Mouse (Mus musculus) embryonic facial prominence, embryonic 13.5 days (tissue): ENCODE data around the gene Cks1brt. TPM values are rescaled to one million over a fixed set of nuclear protein-coding genes. Genes with fewer than 3 reads are reported as not detected.
"Not testable (repeated sequence)": the region's sequence is repeated elsewhere in the genome, so short reads cannot be mapped to it uniquely, and the experiment has no call there.

Experiments used
- ATAC-seq: fragments of 200-750 bp; cut with Nextera tagmentation; 2 replicates; pipeline ENCODE4 v1.8.0; 2017; ENCODE audit warnings: low read depth; ENCODE audit not compliant: insufficient number of reproducible peaks, insufficient read depth, low FRiP score, low TSS enrichment
- H3K27ac ChIP-seq: fragments of 300-500 bp; sonication (generic); 2 replicates; pipeline ENCODE4 v1.5.1; 2015; ENCODE audit warnings: moderate library complexity, mild to moderate bottlenecking, inconsistent platforms
- H3K27me3 ChIP-seq: fragments of 300-500 bp; sonication (generic); 2 replicates; pipeline ENCODE4 v1.6.1; 2015; ENCODE audit warnings: mild to moderate bottlenecking, inconsistent platforms
- H3K36me3 ChIP-seq: fragments of 300-500 bp; sonication (generic); 2 replicates; pipeline ENCODE4 v1.6.1; 2015; ENCODE audit warnings: mild to moderate bottlenecking, inconsistent platforms
- H3K4me1 ChIP-seq: fragments of 300-500 bp; sonication (generic); 2 replicates; pipeline ENCODE4 v1.6.1; 2015; ENCODE audit warnings: inconsistent platforms
- H3K4me2 ChIP-seq: fragments of 300-500 bp; sonication (generic); 2 replicates; pipeline ENCODE4 v1.6.1; 2015; ENCODE audit warnings: moderate library complexity, mild to moderate bottlenecking, inconsistent platforms
- H3K4me3 ChIP-seq: fragments of 300-500 bp; sonication (generic); 2 replicates; pipeline ENCODE4 v1.5.1; 2015; ENCODE audit warnings: mild to moderate bottlenecking, inconsistent platforms
- H3K9ac ChIP-seq: fragments of 300-500 bp; sonication (generic); 2 replicates; pipeline ENCODE4 v1.6.1; 2015; ENCODE audit warnings: mild to moderate bottlenecking, inconsistent platforms
- H3K9me3 ChIP-seq: fragments of 300-500 bp; sonication (generic); 2 replicates; pipeline ENCODE4 v1.6.1; 2016; ENCODE audit warnings: inconsistent platforms
- WGBS: fragments of 180-500 bp; shearing (Covaris S2); methylation state at CpG from one replicate; pipeline ENCODE4 v1.1.7; 2015; ENCODE audit warnings: mixed read lengths; 5-methylcytosine and 5-hydroxymethylcytosine counted together
- polyA plus RNA-seq: library from polyadenylated mRNA; unstranded; fragments of >200 nt; fragmentation: Nextera tagmentation; extraction: Ambion mirVana; gene quantifications from 2 replicates; pipeline ENCODE4 v1.2.1, GENCODE M21; 2015

Gene Cks1brt
- not detected in 2 replicates for polyA plus RNA-seq

DNA sequence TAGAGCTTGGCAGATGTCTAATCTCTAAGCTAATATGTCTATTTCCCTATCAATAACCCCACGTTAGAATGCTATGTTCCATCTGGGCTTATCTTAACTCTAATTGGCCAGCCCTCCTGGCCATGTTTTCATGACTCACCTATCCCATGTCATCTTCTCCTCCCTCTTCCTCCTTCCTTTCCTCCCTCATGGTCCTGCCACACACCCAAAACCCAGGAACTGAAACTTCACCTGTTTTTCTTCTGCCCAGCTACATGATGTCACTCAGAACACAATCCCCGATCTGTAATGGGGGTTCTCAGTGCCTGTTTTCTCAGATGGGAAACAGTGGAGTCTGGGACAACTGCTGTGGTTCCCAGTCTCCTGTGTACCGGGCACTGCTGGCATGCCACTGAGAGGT is at the start of gene Cks1brt:
Gene Cks1brt (plus strand): TSS at position 301 of the 400 bp plus-strand sequence.
- WGBS: 76% methylated on average over 3 of the region's 3 CpGs
- Histone ChIP-seq H3K9ac (no peak within 1 kb of the TSS), H3K27me3 (no peaks in the 10 kb centered on the region), H3K9me3 (peaks cover 35% of the 10 kb centered on the region), H3K4me1 (no peaks in the 10 kb centered on the region), H3K27ac (no peak within 1 kb of the TSS), H3K36me3 (no peaks in the 10 kb centered on the region), H3K4me2 (no peak within 1 kb of the TSS), H3K4me3 (no peak within 1 kb of the TSS)
- ATAC-seq: no peak

DNA sequence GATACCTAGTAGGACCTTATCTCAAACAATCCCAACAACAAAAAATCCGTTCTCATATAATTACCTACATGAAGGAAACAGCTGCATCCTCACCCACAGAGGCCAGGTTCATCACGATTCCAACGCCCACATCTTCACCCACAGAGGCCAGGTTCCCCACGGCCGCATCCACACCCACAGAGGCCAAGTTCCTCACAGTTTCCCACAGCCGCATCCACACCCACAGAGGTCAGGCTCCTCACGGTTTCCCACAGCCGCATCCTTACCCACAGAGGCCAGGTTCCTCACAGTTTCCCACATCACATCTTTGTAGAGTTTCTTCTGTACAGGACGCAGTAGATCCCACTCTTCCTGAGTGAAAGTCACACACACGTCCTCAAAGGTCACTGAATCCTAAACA is 38.5 kb upstream of the Cks1brt start:
- H3K27ac ChIP-seq: no peak overlapping the region
- H3K4me3 ChIP-seq: no peak overlapping the region
- no peaks in the 10 kb centered on the region for H3K27me3 ChIP-seq
- H3K9ac ChIP-seq: no peak overlapping the region
- no peaks in the 10 kb centered on the region for H3K4me1 ChIP-seq
- 97% methylated on average over 10 of the region's 10 CpGs for WGBS
- no peak overlapping the region for H3K4me2 ChIP-seq
- ATAC-seq: no peak
- H3K36me3 ChIP-seq: peaks cover 55% of the 10 kb centered on the region
- peaks cover 3% of the 10 kb centered on the region; the same call in 1 of the 2 replicates for H3K9me3 ChIP-seq

DNA sequence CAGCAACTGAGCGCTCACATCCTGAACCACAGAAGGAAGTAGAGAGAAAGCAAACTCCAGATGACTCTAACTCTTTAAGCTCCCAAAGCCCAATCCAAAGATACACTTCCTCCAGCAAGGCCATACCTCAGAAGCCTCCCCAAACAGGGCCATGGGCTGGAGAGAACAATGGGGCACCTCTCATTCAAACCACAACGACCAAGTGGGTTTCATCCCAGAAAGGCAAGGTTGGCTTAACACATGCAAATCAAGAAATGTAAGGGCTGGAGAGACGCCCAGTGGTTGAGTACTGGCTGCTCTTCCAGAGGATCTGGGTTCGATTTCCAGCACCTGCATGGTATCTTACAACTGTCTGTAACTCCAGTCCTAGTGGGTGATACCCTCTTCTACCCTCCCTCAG is 36.2 kb upstream of the Cks1brt start:
- Histone ChIP-seq H3K4me3 (no peak overlapping the region), H3K27ac (no peak overlapping the region), H3K4me1 (peaks cover 6% of the 10 kb centered on the region; the same call in 1 of the 2 replicates), H3K9ac (no peak overlapping the region), H3K27me3 (no peaks in the 10 kb centered on the region), H3K36me3 (peaks cover 33% of the 10 kb centered on the region), H3K4me2 (no peak overlapping the region), H3K9me3 (peaks cover 3% of the 10 kb centered on the region; the same call in 1 of the 2 replicates)
- no peak for ATAC-seq
- 71% methylated on average over 4 of the region's 4 CpGs for WGBS

DNA sequence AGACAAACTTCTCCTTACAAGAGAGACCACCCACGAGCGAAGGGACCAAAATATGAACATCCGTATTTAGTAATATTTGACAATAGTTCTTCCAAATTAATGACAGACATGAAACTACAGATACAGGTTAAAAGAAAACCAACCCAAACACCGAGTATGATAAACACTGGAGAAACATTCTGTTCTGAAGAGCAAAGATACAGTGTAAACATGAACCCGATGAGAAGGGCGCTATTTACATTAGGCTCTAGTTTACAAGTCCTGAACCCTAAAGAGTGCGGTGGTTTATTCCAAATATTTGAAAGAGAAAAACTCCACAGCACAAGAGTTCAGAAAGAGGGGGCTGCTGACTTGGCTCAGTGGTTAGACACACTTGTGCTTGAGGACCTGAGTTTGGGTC is 34.7 kb upstream of the Cks1brt start:
- Histone ChIP-seq H3K4me1 (peaks cover 6% of the 10 kb centered on the region; the same call in 1 of the 2 replicates), H3K9me3 (no peaks in the 10 kb centered on the region), H3K27me3 (no peaks in the 10 kb centered on the region), H3K9ac (no peak overlapping the region), H3K4me2 (no peak overlapping the region), H3K36me3 (peaks cover 18% of the 10 kb centered on the region), H3K27ac (no peak overlapping the region), H3K4me3 (no peak overlapping the region)
- WGBS: 91% methylated on average over 7 of the region's 7 CpGs
- ATAC-seq: no peak

DNA sequence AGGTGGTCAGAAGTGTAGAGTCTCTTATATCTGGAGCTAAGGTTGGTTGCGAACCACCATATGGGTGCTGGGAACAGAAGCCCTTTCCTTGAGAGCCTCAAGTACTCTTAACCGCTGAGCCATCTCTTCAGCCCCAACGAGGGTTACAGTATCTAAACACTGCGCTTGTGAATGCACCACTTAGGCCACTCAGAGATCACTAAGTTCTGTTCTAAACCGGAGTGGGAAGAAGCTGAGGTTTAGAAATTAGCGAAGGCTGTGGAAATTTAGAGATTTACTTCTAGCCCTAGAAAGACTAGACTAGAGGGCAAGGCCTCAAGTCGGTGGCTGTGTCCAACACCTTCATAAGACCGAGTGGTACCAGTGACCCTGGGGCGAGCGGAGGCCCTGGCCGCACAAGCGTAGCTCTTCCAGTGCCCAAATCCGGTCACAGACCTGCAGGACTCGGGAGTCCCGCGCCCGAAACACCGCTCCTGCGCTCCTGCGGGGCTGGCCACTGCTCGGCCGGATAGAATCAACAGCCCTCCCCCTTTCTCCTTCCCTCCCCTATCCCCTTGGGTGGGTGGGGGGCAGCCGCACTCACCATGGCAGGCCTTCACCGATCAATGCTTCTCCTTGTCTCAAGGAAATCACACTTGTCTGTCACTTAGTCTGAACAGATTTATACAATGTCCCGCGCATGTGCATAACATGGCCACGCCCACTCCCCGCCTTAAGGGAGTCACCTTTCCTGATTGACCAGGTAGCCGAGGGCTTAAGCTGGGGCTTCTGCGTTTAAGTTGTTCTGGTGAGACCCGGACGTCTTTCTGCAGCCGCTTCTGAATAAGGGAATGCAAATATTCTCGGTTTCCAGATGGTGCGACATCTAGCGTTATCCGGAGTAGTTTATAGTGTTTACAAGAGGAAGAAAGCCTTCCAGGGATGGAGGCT is 32.4 kb upstream of the Cks1brt start:
- peak; percentile 89 for ATAC-seq
- Histone ChIP-seq H3K9ac (peak overlapping the region; percentile 82), H3K9me3 (no peaks in the 10 kb centered on the region), H3K4me3 (peak overlapping the region; percentile 74), H3K36me3 (peaks cover 6% of the 10 kb centered on the region; the same call in 1 of the 2 replicates), H3K4me1 (peaks cover 6% of the 10 kb centered on the region; the same call in 1 of the 2 replicates), H3K4me2 (peak overlapping the region; percentile 74), H3K27me3 (no peaks in the 10 kb centered on the region), H3K27ac (peak overlapping the region; percentile 77)
- WGBS: 6% methylated on average over 37 of the region's 37 CpGs

DNA sequence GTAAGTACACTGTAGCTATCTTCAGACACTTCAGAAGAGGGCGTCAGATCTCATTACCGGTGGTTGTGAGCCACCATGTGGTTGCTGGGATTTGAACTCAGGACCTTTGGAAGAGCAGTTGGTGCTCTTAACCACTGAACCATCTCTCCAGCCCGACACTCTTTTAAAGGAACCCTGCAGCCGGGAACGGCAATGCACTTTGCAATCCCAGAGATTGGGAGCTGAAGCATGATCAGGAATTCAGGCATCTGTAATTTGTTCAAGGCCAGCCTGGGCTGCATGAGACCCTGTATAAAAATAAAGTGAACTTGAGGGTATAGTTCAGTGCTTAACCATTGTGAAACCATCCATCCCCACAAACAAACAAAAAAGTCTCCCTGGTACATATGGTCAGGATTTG is 31.5 kb upstream of the Cks1brt start:
- not testable (repeated sequence) for H3K27ac ChIP-seq, H3K4me2 ChIP-seq, H3K9ac ChIP-seq, H3K9me3 ChIP-seq, H3K27me3 ChIP-seq, H3K4me1 ChIP-seq, H3K4me3 ChIP-seq, H3K36me3 ChIP-seq, ATAC-seq
- 76% methylated on average over 5 of the region's 5 CpGs for WGBS

DNA sequence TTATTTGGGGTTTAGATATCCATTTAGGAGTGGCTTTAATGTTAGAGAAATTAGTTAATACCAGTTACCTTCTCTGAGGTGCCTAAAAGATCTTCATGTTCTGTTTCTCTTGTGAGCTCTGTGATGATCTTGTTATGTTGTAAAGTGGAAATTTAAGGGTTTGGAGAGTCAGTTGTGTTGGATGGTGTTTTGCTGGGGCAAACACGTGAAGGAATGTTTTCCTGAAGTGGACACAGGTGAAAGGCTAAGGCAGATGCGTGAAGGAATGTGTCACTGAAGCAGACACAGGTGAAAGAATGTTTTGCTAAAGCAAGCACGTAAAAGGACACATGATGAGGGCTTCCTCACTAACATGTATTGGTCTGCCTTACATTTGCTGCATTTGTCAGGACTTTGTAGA is 28.7 kb upstream of the Cks1brt start, which contains the start of gene Zfp791:
Gene Zfp791 (minus strand): TSS at position 101 of the 400 bp plus-strand sequence.
- no peak within 1 kb of the TSS for H3K9ac ChIP-seq
- no peaks in the 10 kb centered on the region for H3K27me3 ChIP-seq
- no peak within 1 kb of the TSS for H3K4me3 ChIP-seq
- no peaks in the 10 kb centered on the region for H3K36me3 ChIP-seq
- H3K9me3 ChIP-seq: no peaks in the 10 kb centered on the region
- WGBS: 74% methylated on average over 3 of the region's 3 CpGs
- H3K4me2 ChIP-seq: no peak within 1 kb of the TSS
- ATAC-seq: no peak
- peaks cover 6% of the 10 kb centered on the region; the same call in 1 of the 2 replicates for H3K4me1 ChIP-seq
- H3K27ac ChIP-seq: no peak within 1 kb of the TSS

DNA sequence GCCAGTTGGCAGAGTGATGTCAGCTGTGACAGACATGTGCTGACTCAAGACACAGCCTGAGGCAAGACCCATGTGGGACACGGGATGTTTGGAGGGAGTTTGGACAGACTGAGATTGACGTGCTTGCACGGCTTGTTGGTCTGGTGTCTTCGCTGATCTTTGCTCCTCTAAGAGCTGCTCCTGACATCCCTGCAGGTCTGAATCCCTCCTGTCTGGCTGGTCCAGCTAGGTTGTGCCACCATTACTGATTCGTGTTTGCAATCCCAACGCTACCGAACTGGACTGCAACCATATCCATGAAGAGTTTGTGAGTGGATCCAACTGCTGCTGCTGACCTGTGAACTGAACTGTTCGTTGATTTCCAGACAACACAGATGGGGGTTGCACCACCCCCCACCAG is 28.0 kb upstream of the Cks1brt start:
- no peak overlapping the region for H3K4me3 ChIP-seq
- H3K36me3 ChIP-seq: no peaks in the 10 kb centered on the region
- peaks cover 4% of the 10 kb centered on the region; the same call in 1 of the 2 replicates for H3K4me1 ChIP-seq
- H3K9ac ChIP-seq: no peak overlapping the region
- H3K9me3 ChIP-seq: no peaks in the 10 kb centered on the region
- H3K4me2 ChIP-seq: no peak overlapping the region
- ATAC-seq: no peak
- H3K27ac ChIP-seq: no peak overlapping the region
- WGBS: 90% methylated on average over 8 of the region's 8 CpGs
- no peaks in the 10 kb centered on the region for H3K27me3 ChIP-seq

DNA sequence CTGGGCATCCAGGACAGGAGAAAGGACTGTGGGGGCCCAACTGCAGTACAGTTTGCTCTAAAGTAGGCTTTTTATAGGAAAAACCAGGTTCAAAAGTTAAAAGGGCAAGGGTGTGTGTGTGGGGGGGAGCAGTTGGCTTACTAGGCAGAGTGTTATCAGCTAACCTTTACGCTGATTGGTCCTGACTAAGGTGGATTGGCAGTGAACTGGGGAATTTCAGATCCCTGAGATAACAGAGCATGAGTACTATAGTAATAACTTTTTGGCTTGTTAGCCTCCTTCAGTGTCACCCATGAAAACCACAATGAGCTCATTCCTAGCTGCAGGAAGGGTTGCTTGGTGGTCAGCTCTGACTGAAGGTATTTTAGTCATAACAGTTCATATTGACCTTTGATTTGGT is 19.4 kb upstream of the Cks1brt start:
- H3K36me3 ChIP-seq: no peaks in the 10 kb centered on the region
- ATAC-seq: no peak
- no peak overlapping the region for H3K27ac ChIP-seq
- peaks cover 7% of the 10 kb centered on the region; the same call in 1 of the 2 replicates for H3K27me3 ChIP-seq
- H3K4me1 ChIP-seq: no peaks in the 10 kb centered on the region
- H3K9me3 ChIP-seq: peaks cover 2% of the 10 kb centered on the region; the same call in 1 of the 2 replicates
- H3K4me2 ChIP-seq: no peak overlapping the region
- H3K9ac ChIP-seq: no peak overlapping the region
- WGBS: 91% methylated on average over 1 of the region's 1 CpGs
- no peak overlapping the region for H3K4me3 ChIP-seq

DNA sequence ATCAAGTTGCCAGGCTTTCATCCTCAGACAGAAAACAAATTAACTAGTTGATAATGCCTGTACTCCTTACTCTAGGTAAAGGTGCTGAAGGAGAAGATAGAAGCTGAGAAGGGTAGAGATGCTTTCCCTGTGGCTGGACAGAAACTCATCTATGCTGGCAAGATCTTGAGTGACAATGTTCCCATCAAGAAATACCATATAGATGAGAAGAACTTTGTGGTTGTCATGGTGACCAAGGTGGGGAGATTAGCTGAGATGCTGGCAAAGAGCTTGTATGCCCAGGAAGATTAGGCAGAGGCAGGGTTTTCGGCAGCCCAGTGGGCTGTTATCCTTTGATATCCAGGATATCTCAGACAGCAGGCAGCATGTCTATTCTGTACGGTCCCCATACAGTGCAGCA is 16.0 kb upstream of the Cks1brt start:
- not testable (repeated sequence) for H3K9ac ChIP-seq, H3K9me3 ChIP-seq, H3K4me3 ChIP-seq, H3K27ac ChIP-seq, H3K4me2 ChIP-seq, ATAC-seq, H3K27me3 ChIP-seq, H3K36me3 ChIP-seq, H3K4me1 ChIP-seq
- WGBS: 96% methylated on average over 2 of the region's 2 CpGs

DNA sequence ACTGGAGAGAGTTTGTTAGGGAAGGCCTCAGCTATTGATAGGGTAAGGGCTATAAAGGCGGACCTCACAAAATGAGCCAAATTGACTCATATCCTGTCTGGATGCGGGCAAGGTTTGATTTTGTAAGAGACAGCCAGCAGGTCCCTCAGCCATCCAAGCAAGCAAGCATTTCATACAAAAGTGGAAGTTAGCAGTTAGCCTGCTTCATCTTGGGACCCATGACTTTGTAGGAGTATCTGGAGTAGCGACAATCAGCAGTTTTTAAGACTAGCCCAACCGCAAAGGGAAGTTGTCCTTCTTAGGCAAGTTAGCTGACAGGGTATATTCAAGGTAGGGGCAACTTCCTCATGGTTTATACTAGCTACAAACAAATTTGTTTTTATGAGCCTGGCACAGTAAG is 9.2 kb upstream of the Cks1brt start:
- ATAC-seq: no peak
- 92% methylated on average over 4 of the region's 4 CpGs for WGBS

DNA sequence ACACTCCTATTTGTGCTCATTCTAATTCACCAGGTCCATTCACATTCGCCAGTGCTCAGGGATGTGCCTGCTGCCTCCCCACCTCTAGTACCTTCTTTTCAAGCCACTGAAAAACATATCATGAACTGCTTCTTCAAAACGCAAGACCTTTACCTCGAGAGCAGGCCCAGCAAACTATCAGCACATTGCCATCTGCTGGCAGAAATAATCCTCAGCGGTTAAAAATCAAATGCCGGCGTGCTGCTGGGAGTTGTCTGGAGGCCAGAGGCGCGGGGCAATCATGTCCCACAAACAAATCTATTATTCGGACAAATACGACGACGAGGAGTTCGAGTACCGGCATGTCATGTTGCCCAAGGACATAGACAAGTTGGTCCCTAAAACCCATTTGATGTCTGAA is 19.6 kb downstream of the Cks1brt start:
- Histone ChIP-seq H3K9ac (no peak overlapping the region), H3K9me3 (no peaks in the 10 kb centered on the region; the same call in 1 of the 2 replicates), H3K27ac (no peak overlapping the region), H3K27me3 (no peaks in the 10 kb centered on the region), H3K36me3 (no peaks in the 10 kb centered on the region), H3K4me2 (no peak overlapping the region), H3K4me1 (no peaks in the 10 kb centered on the region), H3K4me3 (no peak overlapping the region)
- 28% methylated on average over 14 of the region's 14 CpGs for WGBS
- no peak for ATAC-seq

More for the DNA sequence above, 9.2 kb upstream of the Cks1brt start:
- Histone ChIP-seq H3K27ac (no peak overlapping the region), H3K27me3 (no peaks in the 10 kb centered on the region), H3K9ac (no peak overlapping the region), H3K4me3 (no peak overlapping the region), H3K4me1 (no peaks in the 10 kb centered on the region), H3K36me3 (no peaks in the 10 kb centered on the region), H3K9me3 (no peaks in the 10 kb centered on the region), H3K4me2 (no peak overlapping the region)
